Mouse (Mus musculus): ENCODE data around the gene Usp49.

Gene Usp49

GRCm38 (mm10) chr17:47711883-47712282 is 81.4 kb downstream of the Usp49 start:
- POLR2A ChIA-PET, result interaction anchor here in 3 of 4 experiments (0.6 to 4.5 kb wide), 20 partner anchors 8 to 705 kb away, joined by 3 to 46 read pairs (median 5); partner anchors contain the start of genes Gm21981 (in 1 of the 3), Pgc (in 1 of the 3), Prickle4 (in 1 of the 3) and Tfeb (in 1 of the 3)
- CTCF ChIA-PET, result interaction anchor here in 3 of 4 experiments (0.6 to 1.2 kb wide), 9 partner anchors 8 to 390 kb away, joined by 3 to 5 read pairs (median 3); partner anchors contain the start of gene Tfeb (in 1 of the 3)

DNA sequence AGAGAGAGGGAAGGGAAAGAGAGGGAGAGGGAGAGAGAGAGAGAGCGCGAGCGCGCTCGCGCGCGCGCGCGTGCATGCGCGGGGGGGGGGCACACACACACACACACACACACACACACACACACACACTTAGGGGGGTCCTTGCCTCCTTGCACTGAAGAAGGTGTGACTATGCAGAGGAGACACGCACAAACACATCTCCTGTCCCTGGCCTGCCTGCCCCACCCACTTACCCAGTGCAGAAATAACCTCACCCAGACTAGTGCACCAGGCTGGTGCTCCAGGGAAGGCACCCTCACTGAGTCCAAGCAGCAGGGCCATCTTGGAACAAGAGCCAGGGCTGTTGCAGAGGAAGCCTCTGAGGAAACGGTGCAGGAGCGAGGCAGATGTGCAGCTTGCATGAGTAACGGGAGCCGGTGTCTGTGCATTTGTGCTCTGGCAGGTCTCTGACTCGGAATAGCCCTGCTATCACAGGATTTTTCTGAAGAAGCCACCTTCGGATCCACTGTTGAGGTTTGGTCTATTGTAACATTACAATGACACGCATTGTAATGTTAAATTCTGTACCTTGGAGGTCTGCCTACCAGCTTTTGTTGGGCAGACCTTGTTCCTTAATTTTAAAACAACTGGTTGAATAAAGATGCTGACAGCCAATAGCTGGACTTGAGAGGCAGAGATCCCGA is 82.5 kb downstream of the Usp49 start:
- CTCF ChIA-PET, result interaction anchor here (0.6 to 1.8 kb wide), 8 partner anchors 8 to 413 kb away, joined by 3 to 12 read pairs (median 4); no protein-coding TSS in a partner anchor
- POLR2A ChIA-PET, result interaction anchor here in 3 of 4 experiments (0.6 to 4.5 kb wide), 37 partner anchors 8 to 1009 kb away, joined by 3 to 46 read pairs (median 4); partner anchors contain the start of genes Pgc (in 3 of the 3) and Tfeb (in 1 of the 3)

DNA sequence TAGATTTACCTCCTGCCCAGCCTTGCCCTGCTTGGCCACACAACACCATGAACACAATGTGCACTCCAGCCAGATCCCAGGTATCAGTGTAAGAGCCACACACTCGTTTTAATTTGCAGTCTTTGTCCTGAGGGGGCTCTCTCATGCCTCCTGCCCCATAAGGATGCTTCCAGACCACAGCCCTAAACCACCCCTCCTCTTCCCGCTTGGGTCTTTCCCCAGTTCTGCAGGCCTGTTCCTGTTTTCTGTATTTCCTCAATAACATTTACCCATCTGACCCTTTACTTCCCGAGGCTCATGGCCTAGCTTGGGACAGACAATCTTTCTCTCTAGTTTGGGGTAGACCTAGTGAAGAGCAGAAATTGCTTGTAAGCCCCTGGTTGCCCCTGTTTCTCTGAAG is 84.5 kb downstream of the Usp49 start:
- CTCF ChIA-PET, result interaction anchor here in 2 of 4 experiments (0.7 to 2.0 kb wide), 4 partner anchors 16 to 105 kb away, joined by 3 to 4 read pairs (median 3); partner anchors contain the start of gene Tfeb (in 1 of the 2)

GRCm38 (mm10) chr17:47721183-47721582 is 90.7 kb downstream of the Usp49 start:
- POLR2A ChIA-PET, result interaction anchor here in 3 of 4 experiments (0.6 to 3.5 kb wide), 21 partner anchors 8 to 75 kb away, joined by 3 to 25 read pairs (median 4); partner anchors contain the start of gene Tfeb (in 1 of the 3)
- CTCF ChIA-PET, result interaction anchor here in 1 of 4 experiments (0.6 to 1.5 kb wide), 6 partner anchors 16 to 77 kb away, joined by 3 to 6 read pairs (median 3); partner anchors contain the start of gene Tfeb

More for the DNA sequence above, 84.5 kb downstream of the Usp49 start:
- POLR2A ChIA-PET, result interaction anchor here in 2 of 4 experiments (0.8 to 4.5 kb wide), 10 partner anchors 9 to 213 kb away, joined by 3 to 46 read pairs (median 10); partner anchors contain the start of genes Pgc (in 1 of the 2), Taf8 (in 1 of the 2) and Tfeb (in 1 of the 2)

GRCm38 (mm10) chr17:47726566-47726965 is 96.1 kb downstream of the Usp49 start, which contains the start of gene Pgc:
TSS of gene Pgc (plus strand) at chr17:47726842.
- POLR2A ChIA-PET, result interaction anchor here (0.6 to 3.8 kb wide), 14 partner anchors 9 to 315 kb away, joined by 3 to 24 read pairs (median 6); no protein-coding TSS in a partner anchor
- CTCF ChIA-PET, result interaction anchor here in 3 of 4 experiments (0.6 to 1.3 kb wide), 8 partner anchors 12 to 577 kb away, joined by 3 to 5 read pairs (median 3); partner anchors contain the start of gene Taf8 (in 1 of the 3)

GRCm38 (mm10) chr17:47730633-47731575 is 100.4 kb downstream of the Usp49 start:
- POLR2A ChIA-PET, result interaction anchor here in 3 of 4 experiments (0.7 to 4.1 kb wide), 30 partner anchors 8 to 229 kb away, joined by 3 to 31 read pairs (median 4); partner anchors contain the start of genes Taf8 (in 1 of the 3) and Tomm6 (in 1 of the 3)
- CTCF ChIA-PET, result interaction anchor here (0.5 to 1.3 kb wide), 20 partner anchors 8 to 1101 kb away, joined by 3 to 20 read pairs (median 3); partner anchors contain the start of genes Gm21981 (in 1 of the 4), Prickle4 (in 1 of the 4) and Ptk7 (in 1 of the 4)

- CTCF ChIA-PET, result interaction anchor here in 1 of 4 experiments (0.8 to 1.7 kb wide), 3 partner anchors 8 to 129 kb away, joined by 3 to 5 read pairs (median 3); no protein-coding TSS in a partner anchor
- POLR2A ChIA-PET, result interaction anchor here in 3 of 4 experiments (0.6 to 7.9 kb wide), 34 partner anchors 8 to 541 kb away, joined by 3 to 95 read pairs (median 4); partner anchors contain the start of genes Frs3 (in 2 of the 3), Ccnd3 (in 1 of the 3), Gm21981 (in 1 of the 3) and Pgc (in 1 of the 3)
These were observed 105.1 kb downstream of the Usp49 start for GRCm38 (mm10) chr17:47735553-47736100.

All from embryonic stem cell, embryonic (primary cell).